Mouse (Mus musculus): ENCODE measurements around the gene Ppp6r3.
"Not testable (repeated sequence)": the region's sequence is repeated elsewhere in the genome, so short reads cannot be mapped to it uniquely, and the experiment has no call there.

Gene Ppp6r3

GRCm38 (mm10) chr19:3575632-3576384, at the start of gene Ppp6r3:
TSS of gene Ppp6r3 (minus strand) at chr19:3575749.
- peak; percentile 92 for DNase-seq (ENCODE audit: low spot score)

- no peak for DNase-seq (ENCODE audit: low spot score)
Measured at GRCm38 (mm10) chr19:3625111-3625510, 49.6 kb upstream of the Ppp6r3 start.

- no peak for DNase-seq (ENCODE audit: low spot score)
Measured at GRCm38 (mm10) chr19:3623824-3624223, 48.3 kb upstream of the Ppp6r3 start.

GRCm38 (mm10) chr19:3623294-3623693, 47.7 kb upstream of the Ppp6r3 start:
- no peak for DNase-seq (ENCODE audit: low spot score)

- no peak for DNase-seq (ENCODE audit: low spot score)
Measured at GRCm38 (mm10) chr19:3620871-3621270, 45.3 kb upstream of the Ppp6r3 start.

- no peak for DNase-seq (ENCODE audit: low spot score)
Measured at GRCm38 (mm10) chr19:3619359-3619758, 43.8 kb upstream of the Ppp6r3 start.

- no peak for DNase-seq (ENCODE audit: low spot score)
Measured at GRCm38 (mm10) chr19:3613991-3614390, 38.4 kb upstream of the Ppp6r3 start.

- no peak for DNase-seq (ENCODE audit: low spot score)
Measured at GRCm38 (mm10) chr19:3612534-3613273, 37.2 kb upstream of the Ppp6r3 start.

GRCm38 (mm10) chr19:3611730-3612129, 36.2 kb upstream of the Ppp6r3 start:
- DNase-seq (ENCODE audit: low spot score): no peak

- DNase-seq (ENCODE audit: low spot score): no peak
Measured at GRCm38 (mm10) chr19:3610886-3611285, 35.3 kb upstream of the Ppp6r3 start.

GRCm38 (mm10) chr19:3609826-3610225, 34.3 kb upstream of the Ppp6r3 start:
- no peak for DNase-seq (ENCODE audit: low spot score)

GRCm38 (mm10) chr19:3594316-3594715, 18.8 kb upstream of the Ppp6r3 start:
- DNase-seq (ENCODE audit: low spot score): no peak

GRCm38 (mm10) chr19:3593379-3594055, 18.0 kb upstream of the Ppp6r3 start:
- DNase-seq (ENCODE audit: low spot score): no peak

- no peak for DNase-seq (ENCODE audit: low spot score)
Measured at GRCm38 (mm10) chr19:3589968-3590367, 14.4 kb upstream of the Ppp6r3 start.

- DNase-seq (ENCODE audit: low spot score): no peak
Measured at GRCm38 (mm10) chr19:3589547-3589946, 14.0 kb upstream of the Ppp6r3 start.

- DNase-seq (ENCODE audit: low spot score): not testable (repeated sequence)
Measured at GRCm38 (mm10) chr19:3587729-3588128, 12.2 kb upstream of the Ppp6r3 start.

GRCm38 (mm10) chr19:3586540-3586939, 11.0 kb upstream of the Ppp6r3 start:
- DNase-seq (ENCODE audit: low spot score): no peak

GRCm38 (mm10) chr19:3586026-3586425, 10.5 kb upstream of the Ppp6r3 start:
- no peak for DNase-seq (ENCODE audit: low spot score)

GRCm38 (mm10) chr19:3581326-3581725, 5.8 kb upstream of the Ppp6r3 start:
- no peak for DNase-seq (ENCODE audit: low spot score)

GRCm38 (mm10) chr19:3577911-3578290, 2.4 kb upstream of the Ppp6r3 start:
- DNase-seq (ENCODE audit: low spot score): no peak

- DNase-seq (ENCODE audit: low spot score): no peak
Measured at GRCm38 (mm10) chr19:3577265-3577910, 1.8 kb upstream of the Ppp6r3 start.

All from urinary bladder, postnatal 10 days (tissue).